In the genomic region with DNA sequence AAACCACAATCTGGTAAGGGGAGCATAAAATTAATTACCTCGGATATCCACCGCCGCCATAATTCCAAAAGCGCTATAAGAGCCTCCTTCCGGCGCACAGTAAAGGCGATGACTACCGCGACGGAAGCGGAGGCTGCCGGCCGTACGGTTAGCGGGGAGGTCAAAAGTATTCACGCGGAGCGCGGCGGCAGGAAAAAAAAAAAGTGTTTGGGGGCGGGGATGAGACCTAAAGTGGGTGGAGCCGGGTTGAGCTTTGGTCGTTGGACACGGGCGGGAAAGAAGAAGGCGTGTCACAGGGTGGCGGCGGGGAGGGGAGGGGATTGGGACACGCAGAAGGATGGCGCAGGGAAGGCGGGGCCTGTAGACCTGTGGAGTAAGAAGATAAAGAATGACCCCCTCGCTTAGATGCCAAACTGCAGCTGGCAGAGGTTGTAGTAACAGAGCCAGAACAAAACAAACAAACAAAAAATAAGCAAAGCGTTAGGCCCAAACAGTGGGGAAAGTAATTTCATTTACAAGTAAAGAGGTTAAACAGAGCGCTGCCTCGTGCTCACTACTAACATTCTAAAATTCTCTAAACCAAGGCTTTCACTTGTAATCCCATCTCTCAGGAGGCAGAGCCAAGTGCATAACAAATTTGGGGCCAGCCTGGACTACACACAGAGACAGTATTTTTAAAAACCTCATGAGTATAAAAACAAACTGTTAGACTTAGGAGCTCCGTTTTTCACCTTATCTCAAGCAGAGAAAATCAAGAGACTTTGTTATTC, we compare ENCODE assay signal across 8 mouse cellular contexts. TPM values are rescaled to one million over a fixed set of nuclear protein-coding genes. Genes with fewer than 3 reads are reported as not detected.
DNase-seq lines count a peak whose midpoint lies in the region; ATAC-seq and TF ChIP-seq lines count a peak whose summit lies in the region.

TSS of gene Med6 (minus strand) at position 107 of the 770 bp plus-strand sequence.

- no peak for TF ChIP-seq CTCF in kidney, postnatal 0 days (IDR thresholded peaks at IDR 0.05; ENCODE audit: low read depth)

- peak; percentile 97 for ATAC-seq in erythroid progenitor cell, adult 5-6 weeks (replicated peaks; ENCODE audit: low FRiP score, poor library complexity, severe bottlenecking)
- peak; percentile 99 for ATAC-seq in heart, embryonic 12.5 days (ENCODE audit: insufficient number of reproducible peaks, low FRiP score)
- ATAC-seq in kidney, postnatal 0 days (replicated peaks; ENCODE audit: low FRiP score, low read depth): peak; percentile 98
- peak; percentile 96 for ATAC-seq in liver, embryonic 11.5 days (replicated peaks; ENCODE audit: low FRiP score)
- peak; percentile 100 for ATAC-seq in stomach, embryonic 14.5 days (ENCODE audit: insufficient number of reproducible peaks, insufficient read depth, low FRiP score, low read depth)

- WGBS in heart, embryonic 12.5 days: 2% methylated on average over 36 of the region's 36 CpGs
- 3% methylated on average over 36 of the region's 36 CpGs for WGBS in kidney, postnatal 0 days
- 2% methylated on average over 36 of the region's 36 CpGs for WGBS in liver, embryonic 11.5 days
- 3% methylated on average over 36 of the region's 36 CpGs for WGBS in stomach, embryonic 14.5 days

- H3K27me3 ChIP-seq in heart, embryonic 12.5 days (replicated peaks): no peaks in the 10 kb centered on the region
- H3K27me3 ChIP-seq in kidney, postnatal 0 days (ENCODE audit: insufficient read depth, low read length): no peaks in the 10 kb centered on the region
- peaks cover 2% of the 10 kb centered on the region; the same call in 1 of the 2 replicates for H3K27me3 ChIP-seq in liver, embryonic 11.5 days (replicated peaks; ENCODE audit: control insufficient read depth, insufficient read depth, low read length)
- H3K27me3 ChIP-seq in stomach, embryonic 14.5 days (ENCODE audit: control insufficient read depth, insufficient read depth, low read length): no peaks in the 10 kb centered on the region

- peak within 1 kb of the TSS; percentile 79 for H3K9ac ChIP-seq in heart, embryonic 12.5 days
- H3K9ac ChIP-seq in kidney, postnatal 0 days (ENCODE audit: low read depth, low read length): peak within 1 kb of the TSS; percentile 73
- peak within 1 kb of the TSS; percentile 83 for H3K9ac ChIP-seq in liver, embryonic 11.5 days (ENCODE audit: low read depth, low read length)
- peak within 1 kb of the TSS; percentile 59 for H3K9ac ChIP-seq in stomach, embryonic 14.5 days (replicated peaks; ENCODE audit: low read depth, low read length)

- no peaks in the 10 kb centered on the region for H3K4me1 ChIP-seq in heart, embryonic 12.5 days (replicated peaks)
- 0 out of 2 replicates have a peak, but pooled peaks cover 3% of the 10 kb centered on the region for H3K4me1 ChIP-seq in kidney, postnatal 0 days (replicated peaks; ENCODE audit: insufficient read depth, low read length)
- peaks cover 8% of the 10 kb centered on the region; the same call in 1 of the 2 replicates for H3K4me1 ChIP-seq in liver, embryonic 11.5 days (replicated peaks; ENCODE audit: control insufficient read depth, insufficient read depth, low read length)
- peaks cover 4% of the 10 kb centered on the region; the same call in 1 of the 2 replicates for H3K4me1 ChIP-seq in stomach, embryonic 14.5 days (ENCODE audit: control insufficient read depth, insufficient read depth, low read length)

- peak; percentile 97 for DNase-seq in CD4-positive helper T cell, adult 2 months (ENCODE audit: low read depth, low spot score)
- DNase-seq in brain, embryonic 18.5 days (ENCODE audit: low read depth, low spot score): peak; percentile 92
- DNase-seq in kidney, postnatal 0 days (ENCODE audit: low spot score): peak; percentile 99
- peak; percentile 97 for DNase-seq in liver, embryonic 11.5 days (ENCODE audit: low spot score)
- peak; percentile 96 for DNase-seq in naive thymus-derived CD4-positive, alpha-beta T cell, adult 2 months (ENCODE audit: low read depth)

- 0 out of 2 replicates have a peak within 1 kb of the TSS, but pooled peaks have one; percentile 34 for H3K27ac ChIP-seq in heart, embryonic 12.5 days (ENCODE audit: poor library complexity, severe bottlenecking)
- no peak within 1 kb of the TSS for H3K27ac ChIP-seq in kidney, postnatal 0 days
- H3K27ac ChIP-seq in liver, embryonic 11.5 days (ENCODE audit: low read depth, low read length): peak within 1 kb of the TSS; percentile 93
- no peak within 1 kb of the TSS; the same call in 1 of the 2 replicates for H3K27ac ChIP-seq in stomach, embryonic 14.5 days (ENCODE audit: low read length)

- no peaks in the 10 kb centered on the region for H3K9me3 ChIP-seq in heart, embryonic 12.5 days (replicated peaks)
- no peaks in the 10 kb centered on the region for H3K9me3 ChIP-seq in kidney, postnatal 0 days (replicated peaks; ENCODE audit: low read length)
- H3K9me3 ChIP-seq in liver, embryonic 11.5 days (ENCODE audit: control insufficient read depth, low read length): no peaks in the 10 kb centered on the region
- no peaks in the 10 kb centered on the region for H3K9me3 ChIP-seq in stomach, embryonic 14.5 days (ENCODE audit: control insufficient read depth, low read depth, low read length)

- H3K4me2 ChIP-seq in heart, embryonic 12.5 days: peak within 1 kb of the TSS; percentile 61
- peak within 1 kb of the TSS; percentile 73 for H3K4me2 ChIP-seq in kidney, postnatal 0 days (ENCODE audit: low read length)
- peak within 1 kb of the TSS; percentile 77 for H3K4me2 ChIP-seq in liver, embryonic 11.5 days
- H3K4me2 ChIP-seq in stomach, embryonic 14.5 days (replicated peaks; ENCODE audit: low read depth, low read length): peak within 1 kb of the TSS; percentile 80

- peaks cover 10% of the 10 kb centered on the region for H3K36me3 ChIP-seq in heart, embryonic 12.5 days
- H3K36me3 ChIP-seq in kidney, postnatal 0 days (ENCODE audit: insufficient read depth, low read length): 0 out of 2 replicates have a peak, but pooled peaks cover 5% of the 10 kb centered on the region
- peaks cover 3% of the 10 kb centered on the region for H3K36me3 ChIP-seq in liver, embryonic 11.5 days (ENCODE audit: control insufficient read depth, insufficient read depth, low read length)
- H3K36me3 ChIP-seq in stomach, embryonic 14.5 days (ENCODE audit: control insufficient read depth, insufficient read depth, low read length): no peaks in the 10 kb centered on the region; the same call in none of the 2 replicates

- H3K4me3 ChIP-seq in heart, embryonic 12.5 days: peak within 1 kb of the TSS; percentile 83
- peak within 1 kb of the TSS; percentile 75 for H3K4me3 ChIP-seq in kidney, postnatal 0 days (replicated peaks; ENCODE audit: low read depth, low read length)
- H3K4me3 ChIP-seq in liver, embryonic 11.5 days (ENCODE audit: low read depth, low read length): peak within 1 kb of the TSS; percentile 88
- peak within 1 kb of the TSS; percentile 88 for H3K4me3 ChIP-seq in stomach, embryonic 14.5 days (ENCODE audit: low read depth, low read length)

RNA-seq across cellular contexts. Expression of gene Med6, which starts in this region (rescaled TPM):
- total RNA-seq in erythroid progenitor cell, adult 5-6 weeks (2015; ENCODE audit: low replicate concordance): 28.9 and 29.6 TPM in 2 replicates
- 91.9 and 102 TPM in 2 replicates for total RNA-seq in erythroid progenitor cell, adult 5-6 weeks (2017; ENCODE audit: low replicate concordance)
- polyA plus RNA-seq in heart, embryonic 12.5 days (2016; fragmentation: Nextera tagmentation; extraction: Ambion mirVana): 61.7 and 65.8 TPM in 2 replicates
- polyA plus RNA-seq in kidney, postnatal 0 days (2015; fragmentation: Nextera tagmentation; extraction: Ambion mirVana): 53.4 and 54.5 TPM in 2 replicates
- 71.6 and 73.8 TPM in 2 replicates for polyA plus RNA-seq in liver, embryonic 11.5 days (2014; fragmentation: Nextera tagmentation; extraction: Ambion mirVana)
- polyA plus RNA-seq in stomach, embryonic 14.5 days (2014; fragmentation: Nextera tagmentation; extraction: Ambion mirVana): 66.5 and 69.7 TPM in 2 replicates

Comparison
In these comparisons a context has a peak if more than half of its experiments do, and no peak if none do; other contexts are left out.
1. H3K27ac ChIP-seq: peak in heart, embryonic 12.5 days (single experiment) and liver, embryonic 11.5 days (single experiment); none in kidney, postnatal 0 days (single experiment) and stomach, embryonic 14.5 days (single experiment).
2. Peak in every context shown above with its lines, with median percentiles within 50 percentile points of each other: DNase-seq, ATAC-seq, H3K4me2 ChIP-seq, H3K4me3 ChIP-seq and H3K9ac ChIP-seq.